Mouse (Mus musculus): ENCODE measurements around the gene Tekt2. TPM values are rescaled to one million over a fixed set of nuclear protein-coding genes. Genes with fewer than 3 reads are reported as not detected.

Tekt2 gene
- polyA plus RNA-seq, 1 experiment from 2014 or later = 6.7 TPM

GRCm38 (mm10) chr4:126321111-126321853 is 4.2 kb downstream of the Tekt2 start, which contains the start of gene Adprhl2:
Adprhl2 (minus strand) TSS chr4:126321703.
- peak within 1 kb of the TSS; percentile 86 for H3K27ac ChIP-seq (replicated peaks)
- H3K36me3 ChIP-seq = peaks cover 28% of the 10 kb centered on the region
- H3K9ac ChIP-seq = peak within 1 kb of the TSS; percentile 84
- peak within 1 kb of the TSS; percentile 98 for H3K4me2 ChIP-seq
- H3K27me3 ChIP-seq = peaks cover 32% of the 10 kb centered on the region
- peak; percentile 84 for ATAC-seq (ENCODE audit: low read depth)
- peak within 1 kb of the TSS; percentile 79 for H3K4me3 ChIP-seq
- no peaks in the 10 kb centered on the region for H3K9me3 ChIP-seq
- WGBS = under 1% methylated on average over 74 of the region's 80 CpGs
- peaks cover 32% of the 10 kb centered on the region for H3K4me1 ChIP-seq (replicated peaks)

GRCm38 (mm10) chr4:126319806-126320205 is 5.7 kb downstream of the Tekt2 start:
- no peaks in the 10 kb centered on the region for H3K9me3 ChIP-seq
- H3K4me1 ChIP-seq (replicated peaks) = peaks cover 24% of the 10 kb centered on the region
- ATAC-seq (ENCODE audit: low read depth) = no peak
- peaks cover 40% of the 10 kb centered on the region for H3K36me3 ChIP-seq
- H3K4me3 ChIP-seq = 0 out of 2 replicates have a peak overlapping the region, but pooled peaks have one; percentile 79
- no peak overlapping the region for H3K4me2 ChIP-seq
- H3K9ac ChIP-seq = no peak overlapping the region
- H3K27ac ChIP-seq (replicated peaks) = no peak overlapping the region
- WGBS = 92% methylated on average over 6 of the region's 6 CpGs
- H3K27me3 ChIP-seq = peaks cover 19% of the 10 kb centered on the region

GRCm38 (mm10) chr4:126316443-126317040 is 8.9 kb downstream of the Tekt2 start:
- Histone ChIP-seq H3K9me3 (no peaks in the 10 kb centered on the region), H3K4me1 (replicated peaks) (peaks cover 16% of the 10 kb centered on the region), H3K27me3 (no peaks in the 10 kb centered on the region), H3K4me2 (no peak overlapping the region), H3K4me3 (no peak overlapping the region), H3K36me3 (peaks cover 40% of the 10 kb centered on the region), H3K27ac (replicated peaks) (no peak overlapping the region), H3K9ac (no peak overlapping the region)
- WGBS = 95% methylated on average over 13 of the region's 13 CpGs
- no peak for ATAC-seq (ENCODE audit: low read depth)

GRCm38 (mm10) chr4:126315931-126316330 is 9.6 kb downstream of the Tekt2 start:
- Histone ChIP-seq H3K4me2 (no peak overlapping the region), H3K27me3 (no peaks in the 10 kb centered on the region), H3K27ac (replicated peaks) (no peak overlapping the region), H3K9ac (no peak overlapping the region), H3K9me3 (no peaks in the 10 kb centered on the region), H3K4me3 (no peak overlapping the region), H3K36me3 (peaks cover 40% of the 10 kb centered on the region), H3K4me1 (replicated peaks) (peaks cover 15% of the 10 kb centered on the region)
- no peak for ATAC-seq (ENCODE audit: low read depth)
- WGBS = 41% methylated on average over 5 of the region's 5 CpGs

GRCm38 (mm10) chr4:126314393-126314792 is 11.1 kb downstream of the Tekt2 start:
- H3K36me3 ChIP-seq = peaks cover 40% of the 10 kb centered on the region
- no peak overlapping the region for H3K4me2 ChIP-seq
- WGBS = 62% methylated on average over 10 of the region's 10 CpGs
- no peak overlapping the region for H3K4me3 ChIP-seq
- H3K9ac ChIP-seq = no peak overlapping the region
- no peaks in the 10 kb centered on the region for H3K27me3 ChIP-seq
- no peak overlapping the region for H3K27ac ChIP-seq (replicated peaks)
- no peaks in the 10 kb centered on the region for H3K9me3 ChIP-seq
- ATAC-seq (ENCODE audit: low read depth) = no peak
- H3K4me1 ChIP-seq (replicated peaks) = peaks cover 5% of the 10 kb centered on the region; the same call in 1 of the 2 replicates

DNA sequence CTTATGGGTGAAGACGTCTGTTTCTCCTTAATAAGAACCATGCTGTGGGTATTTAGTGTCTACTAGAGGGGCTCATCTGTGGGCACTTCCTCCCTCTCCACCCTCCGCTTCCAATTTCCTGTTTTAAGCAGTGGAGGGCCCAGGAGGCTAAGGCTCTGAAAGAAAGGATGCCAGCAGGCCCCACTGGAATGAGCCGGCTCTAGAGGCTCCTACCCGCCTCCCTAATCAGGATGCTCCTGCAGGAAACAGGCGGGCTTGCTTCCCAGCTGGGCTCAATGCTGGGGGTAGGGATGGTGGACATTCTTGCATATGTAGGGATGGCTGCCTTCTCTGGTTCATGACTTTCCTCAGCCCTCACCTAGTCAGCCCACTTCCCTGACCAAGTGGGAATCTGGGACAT is 12.3 kb downstream of the Tekt2 start:
- WGBS = 48% methylated on average over 5 of the region's 5 CpGs
- no peaks in the 10 kb centered on the region for H3K9me3 ChIP-seq
- ATAC-seq (ENCODE audit: low read depth) = no peak
- H3K27me3 ChIP-seq = no peaks in the 10 kb centered on the region
- no peak overlapping the region for H3K9ac ChIP-seq
- peaks cover 32% of the 10 kb centered on the region for H3K36me3 ChIP-seq
- no peak overlapping the region for H3K27ac ChIP-seq (replicated peaks)
- H3K4me3 ChIP-seq = no peak overlapping the region
- H3K4me1 ChIP-seq (replicated peaks) = peaks cover 6% of the 10 kb centered on the region; the same call in 1 of the 2 replicates
- no peak overlapping the region for H3K4me2 ChIP-seq

DNA sequence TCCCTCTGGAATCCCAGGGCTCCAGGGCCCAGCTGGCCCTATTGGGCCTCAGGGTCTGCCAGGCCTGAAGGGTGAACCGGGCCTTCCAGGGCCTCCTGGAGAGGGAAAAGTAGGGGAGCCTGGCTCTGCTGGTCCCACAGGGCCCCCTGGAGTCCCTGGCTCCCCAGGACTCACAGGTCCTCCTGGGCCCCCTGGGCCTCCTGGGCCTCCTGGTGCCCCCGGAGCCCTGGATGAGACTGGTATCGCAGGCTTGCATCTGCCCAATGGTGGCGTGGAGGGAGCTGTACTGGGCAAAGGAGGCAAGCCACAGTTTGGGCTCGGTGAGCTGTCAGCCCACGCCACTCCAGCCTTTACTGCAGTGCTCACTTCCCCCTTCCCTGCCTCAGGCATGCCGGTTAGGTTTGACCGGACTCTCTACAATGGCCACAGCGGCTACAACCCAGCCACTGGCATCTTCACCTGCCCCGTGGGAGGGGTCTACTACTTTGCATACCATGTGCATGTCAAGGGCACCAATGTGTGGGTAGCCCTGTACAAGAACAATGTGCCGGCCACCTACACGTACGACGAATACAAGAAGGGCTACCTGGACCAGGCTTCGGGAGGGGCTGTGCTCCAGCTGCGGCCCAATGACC is 13.8 kb downstream of the Tekt2 start:
- H3K9me3 ChIP-seq = no peaks in the 10 kb centered on the region
- no peaks in the 10 kb centered on the region for H3K27me3 ChIP-seq
- no peak overlapping the region for H3K4me2 ChIP-seq
- WGBS = 93% methylated on average over 16 of the region's 16 CpGs
- ATAC-seq (ENCODE audit: low read depth) = no peak
- H3K36me3 ChIP-seq = peaks cover 16% of the 10 kb centered on the region
- H3K9ac ChIP-seq = no peak overlapping the region
- H3K4me3 ChIP-seq = no peak overlapping the region
- H3K4me1 ChIP-seq (replicated peaks) = peaks cover 6% of the 10 kb centered on the region; the same call in 1 of the 2 replicates
- no peak overlapping the region for H3K27ac ChIP-seq (replicated peaks)

DNA sequence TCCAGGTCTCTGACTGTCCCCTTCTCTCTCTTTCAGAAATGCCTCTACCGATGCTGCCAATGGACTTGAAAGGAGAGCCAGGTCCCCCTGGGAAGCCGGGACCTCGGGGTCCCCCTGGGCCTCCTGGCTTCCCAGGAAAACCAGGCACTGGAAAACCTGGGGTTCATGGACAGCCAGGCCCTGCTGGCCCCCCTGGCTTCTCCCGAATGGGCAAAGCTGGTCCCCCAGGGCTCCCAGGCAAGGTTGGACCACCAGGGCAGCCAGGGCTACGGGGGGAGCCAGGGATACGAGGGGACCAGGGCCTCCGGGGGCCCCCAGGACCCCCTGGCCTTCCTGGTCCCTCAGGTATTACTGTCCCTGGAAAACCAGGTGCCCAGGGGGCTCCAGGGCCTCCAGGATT is 15.1 kb downstream of the Tekt2 start:
- peaks cover 3% of the 10 kb centered on the region; the same call in 1 of the 2 replicates for H3K36me3 ChIP-seq
- no peak overlapping the region for H3K9ac ChIP-seq
- no peak overlapping the region for H3K4me2 ChIP-seq
- WGBS = 77% methylated on average over 7 of the region's 7 CpGs
- no peaks in the 10 kb centered on the region for H3K27me3 ChIP-seq
- peaks cover 6% of the 10 kb centered on the region; the same call in 1 of the 2 replicates for H3K4me1 ChIP-seq (replicated peaks)
- H3K9me3 ChIP-seq = no peaks in the 10 kb centered on the region
- ATAC-seq (ENCODE audit: low read depth) = no peak
- no peak overlapping the region for H3K4me3 ChIP-seq
- H3K27ac ChIP-seq (replicated peaks) = no peak overlapping the region

GRCm38 (mm10) chr4:126309922-126310309 is 15.6 kb downstream of the Tekt2 start:
- H3K9me3 ChIP-seq = no peaks in the 10 kb centered on the region
- ATAC-seq (ENCODE audit: low read depth) = peak; percentile 86
- peaks cover under 1% of the 10 kb centered on the region; the same call in 1 of the 2 replicates for H3K36me3 ChIP-seq
- H3K27ac ChIP-seq (replicated peaks) = no peak overlapping the region
- H3K4me3 ChIP-seq = peak overlapping the region; percentile 14
- 0% methylated on average over 7 of the region's 7 CpGs for WGBS
- peak overlapping the region; percentile 42 for H3K4me2 ChIP-seq
- H3K27me3 ChIP-seq = no peaks in the 10 kb centered on the region
- H3K4me1 ChIP-seq (replicated peaks) = peaks cover 6% of the 10 kb centered on the region; the same call in 1 of the 2 replicates
- 0 out of 2 replicates have a peak overlapping the region, but pooled peaks have one; percentile 1 for H3K9ac ChIP-seq

GRCm38 (mm10) chr4:126309211-126309921 is 16.1 kb downstream of the Tekt2 start:
- no peaks in the 10 kb centered on the region for H3K36me3 ChIP-seq
- no peaks in the 10 kb centered on the region for H3K9me3 ChIP-seq
- H3K27ac ChIP-seq (replicated peaks) = no peak overlapping the region
- ATAC-seq (ENCODE audit: low read depth) = peak; percentile 75
- peaks cover 6% of the 10 kb centered on the region; the same call in 1 of the 2 replicates for H3K4me1 ChIP-seq (replicated peaks)
- peak overlapping the region; percentile 14 for H3K4me3 ChIP-seq
- 0 out of 2 replicates have a peak overlapping the region, but pooled peaks have one; percentile 1 for H3K9ac ChIP-seq
- whole genome bisulfite sequencing = 14% methylated on average over 20 of the region's 20 CpGs
- peak overlapping the region; percentile 42 for H3K4me2 ChIP-seq
- H3K27me3 ChIP-seq = peaks cover 1% of the 10 kb centered on the region; the same call in 1 of the 2 replicates

DNA sequence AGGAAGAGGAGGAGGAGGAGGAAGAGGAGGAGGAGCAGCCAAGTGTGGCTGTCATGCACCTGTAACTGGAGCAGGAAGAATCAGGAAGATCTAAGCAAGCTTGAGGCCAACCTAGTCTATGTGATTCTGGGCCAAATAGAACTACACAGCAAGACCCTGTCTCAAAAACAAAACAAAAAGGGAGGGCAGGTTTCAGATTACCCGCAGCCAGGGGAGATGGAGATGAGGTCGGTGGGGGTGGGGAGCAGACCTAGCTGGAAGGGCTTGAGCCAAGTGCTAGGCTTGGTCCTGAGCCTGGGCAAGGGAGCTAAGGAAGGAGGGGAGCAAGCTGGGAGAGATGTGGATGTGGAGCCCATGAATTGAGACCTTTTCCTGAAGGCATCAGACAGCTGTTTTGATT is 18.7 kb downstream of the Tekt2 start:
- Histone ChIP-seq H3K27ac (replicated peaks) (no peak overlapping the region), H3K4me2 (no peak overlapping the region), H3K9ac (no peak overlapping the region), H3K4me1 (replicated peaks) (peaks cover 9% of the 10 kb centered on the region), H3K4me3 (no peak overlapping the region), H3K9me3 (no peaks in the 10 kb centered on the region), H3K36me3 (no peaks in the 10 kb centered on the region), H3K27me3 (peaks cover 27% of the 10 kb centered on the region)
- WGBS = 15% methylated on average over 2 of the region's 2 CpGs
- ATAC-seq (ENCODE audit: low read depth) = no peak

All from neural tube, embryonic 13.5 days (tissue).